Mouse (Mus musculus) neural tube, embryonic 10.5 days (tissue): ENCODE measurements around the gene Bco1.

Experiments
- DNase-seq: peaks from one replicate; pipeline ENCODE4 v3.0.0-alpha.2; 2017; ENCODE audit warnings: low spot score; ENCODE audit errors: extremely low spot score

The Bco1 gene

DNA sequence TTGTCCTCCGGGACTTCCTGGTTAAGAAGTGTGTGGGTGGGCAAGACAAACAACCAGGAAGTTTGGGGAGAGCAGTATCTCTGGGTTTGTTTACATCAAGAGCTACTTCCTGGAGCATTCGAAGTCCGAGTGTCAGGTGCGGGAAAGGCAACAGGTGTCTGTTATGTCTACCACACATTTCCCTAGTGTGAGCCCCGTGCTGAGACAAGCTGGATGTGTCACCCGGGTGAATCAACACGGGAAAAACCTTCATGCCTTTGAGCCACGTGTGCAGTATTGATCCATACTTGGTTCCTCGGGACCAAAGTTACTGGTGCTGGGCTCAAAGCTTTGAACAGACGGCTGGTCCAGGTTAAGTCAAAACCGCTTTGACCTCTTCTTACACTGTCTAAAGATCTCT is 41.7 kb downstream of the Bco1 start:
- DNase-seq, result no peak

DNA sequence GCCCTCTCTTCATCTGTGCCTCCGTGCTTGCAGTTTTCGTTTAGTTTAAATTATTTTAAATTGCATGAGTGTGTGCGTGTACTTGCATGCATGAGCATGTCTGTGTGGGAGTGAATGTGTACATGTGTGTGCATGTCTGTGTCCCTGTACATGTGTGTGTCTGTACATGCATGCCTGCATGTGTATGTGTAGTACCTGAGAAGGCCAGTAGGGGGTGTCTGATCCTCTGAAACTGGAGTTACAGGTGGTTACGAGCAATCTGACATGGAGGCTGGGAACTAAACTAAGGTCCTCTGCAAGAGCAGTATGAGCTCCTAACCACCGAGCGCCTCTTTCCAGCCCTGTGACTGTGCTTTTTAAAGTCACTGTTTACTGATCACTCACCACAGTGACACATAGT is 52.9 kb downstream of the Bco1 start:
- no peak for DNase-seq

DNA sequence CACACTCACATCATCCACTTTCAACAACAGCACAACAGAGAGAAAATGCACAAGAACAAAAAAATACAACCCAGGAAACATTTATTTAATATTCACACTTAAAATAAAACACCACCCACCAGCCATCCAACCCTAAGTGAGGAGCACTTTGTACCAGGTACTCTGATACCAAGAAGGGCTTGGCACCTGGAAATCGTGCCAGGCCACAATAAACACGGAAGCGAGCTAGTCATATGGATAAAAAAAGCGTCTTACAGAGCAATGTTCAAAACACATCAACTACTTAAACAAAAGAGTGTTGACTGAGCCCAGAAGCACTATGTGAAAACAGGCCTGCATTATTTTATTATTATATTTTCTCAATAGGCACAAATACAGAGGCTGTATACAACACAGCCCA is 60.5 kb downstream of the Bco1 start:
- DNase-seq, result no peak

DNA sequence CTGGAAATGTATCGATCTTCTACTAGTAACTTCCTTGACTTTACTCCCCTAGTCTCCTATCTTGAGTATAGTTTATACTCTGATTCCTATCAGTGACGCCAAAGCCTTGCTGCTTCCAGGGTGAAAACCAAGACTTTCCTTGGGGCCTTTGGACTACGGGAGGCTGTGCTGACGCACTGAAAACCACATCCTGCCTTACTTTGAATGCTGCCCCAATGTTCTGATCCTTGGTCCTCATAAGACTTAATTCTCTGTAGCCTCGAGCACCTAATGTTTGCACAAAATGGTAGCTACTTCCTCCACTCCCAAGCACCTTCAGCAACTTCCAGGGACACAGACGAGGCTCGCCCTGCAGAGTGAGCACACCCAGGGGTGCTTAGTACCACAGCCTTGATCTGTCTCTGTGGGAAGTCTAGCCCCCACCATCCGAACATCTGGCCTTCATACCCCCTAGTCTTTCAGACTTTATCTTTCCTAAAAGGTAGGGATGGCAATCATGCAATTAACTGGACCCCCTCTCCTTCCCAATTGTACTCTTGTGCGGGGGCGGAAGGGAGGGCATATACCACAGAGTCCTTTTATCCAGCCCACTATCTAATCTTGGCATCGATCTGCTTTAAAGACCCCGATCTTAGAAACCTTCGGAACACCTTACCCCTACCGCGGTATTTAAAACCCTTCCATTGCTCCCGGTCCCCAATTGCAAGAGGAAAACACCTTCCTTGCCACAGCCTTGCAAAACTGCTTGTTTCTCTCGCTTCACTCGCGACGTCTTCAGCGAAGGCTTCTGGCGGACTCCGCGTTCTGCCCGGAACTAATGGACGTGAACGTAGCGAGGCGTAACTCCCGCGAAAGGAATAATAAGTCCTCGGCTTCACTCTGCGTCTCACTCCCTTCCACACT is 61.5 kb downstream of the Bco1 start:
- no peak for DNase-seq

DNA sequence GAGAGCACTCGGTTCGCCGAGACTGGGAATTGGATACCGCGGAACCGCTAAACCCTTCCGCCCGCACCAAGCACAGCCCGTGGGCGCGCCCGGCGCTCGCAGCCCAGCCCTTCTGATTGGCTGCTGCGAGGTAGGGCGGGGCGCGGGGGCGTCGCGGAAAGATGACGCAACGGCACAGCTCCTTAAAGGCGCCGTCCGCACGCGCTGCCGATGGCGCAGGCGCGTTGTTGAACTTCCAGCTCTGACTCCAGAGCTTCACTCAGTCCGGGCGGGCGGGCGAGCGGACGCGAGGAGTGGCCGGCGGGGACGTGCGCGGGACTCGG is 62.1 kb downstream of the Bco1 start:
- peak; percentile 95 for DNase-seq

DNA sequence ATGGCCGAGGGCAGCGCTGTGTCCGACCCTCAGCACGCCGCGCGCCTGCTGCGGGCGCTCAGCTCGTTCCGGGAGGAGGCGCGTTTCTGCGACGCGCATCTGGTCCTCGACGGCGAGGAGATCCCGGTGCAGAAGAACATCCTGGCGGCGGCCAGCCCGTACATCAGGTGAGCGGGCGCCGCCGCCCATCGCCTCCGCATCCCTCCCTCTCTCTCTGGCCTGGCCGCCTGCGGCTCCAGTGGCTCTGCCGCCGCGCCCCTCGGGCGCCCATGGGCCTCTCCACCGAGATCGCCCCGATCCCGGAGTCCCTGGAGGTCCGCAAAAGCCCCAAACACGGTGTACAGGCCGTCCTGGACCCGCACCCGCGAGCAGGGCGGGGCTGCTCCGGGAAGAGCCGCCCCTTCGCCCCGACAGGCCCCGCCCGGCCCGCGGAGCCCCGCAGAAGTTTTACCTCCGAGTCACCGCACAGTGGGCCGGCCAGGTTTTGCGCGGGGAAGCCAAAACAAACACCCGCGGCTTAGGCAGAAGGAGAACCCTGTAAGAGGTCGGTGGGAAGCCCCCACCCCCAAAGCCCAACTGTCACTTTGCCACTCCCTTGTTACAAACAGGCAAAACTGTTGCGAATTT is 62.6 kb downstream of the Bco1 start, which contains the start of gene Gan:
Gene Gan, plus strand, starts transcription at position 1 of the 627 bp plus-strand sequence.
- DNase-seq, result peak; percentile 52

DNA sequence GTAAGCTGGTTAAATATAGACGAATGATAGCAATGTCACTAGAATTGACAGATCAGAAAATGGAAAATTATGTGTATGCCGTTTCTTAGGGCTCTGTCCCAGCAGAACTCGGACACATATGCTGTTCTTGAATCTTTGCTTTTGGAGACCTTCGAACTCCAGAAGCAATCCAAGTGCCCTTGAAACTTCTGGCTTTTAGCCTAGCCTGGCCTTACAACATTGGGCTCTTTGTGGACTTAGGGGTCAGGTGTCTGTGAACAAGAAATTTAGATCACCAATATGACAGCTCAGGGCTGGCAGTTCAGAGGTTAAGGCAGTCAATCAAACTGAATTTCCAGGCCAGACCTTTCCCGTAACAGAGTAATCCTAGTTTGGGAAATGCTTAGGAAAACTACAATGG is 63.4 kb downstream of the Bco1 start:
- no peak for DNase-seq

DNA sequence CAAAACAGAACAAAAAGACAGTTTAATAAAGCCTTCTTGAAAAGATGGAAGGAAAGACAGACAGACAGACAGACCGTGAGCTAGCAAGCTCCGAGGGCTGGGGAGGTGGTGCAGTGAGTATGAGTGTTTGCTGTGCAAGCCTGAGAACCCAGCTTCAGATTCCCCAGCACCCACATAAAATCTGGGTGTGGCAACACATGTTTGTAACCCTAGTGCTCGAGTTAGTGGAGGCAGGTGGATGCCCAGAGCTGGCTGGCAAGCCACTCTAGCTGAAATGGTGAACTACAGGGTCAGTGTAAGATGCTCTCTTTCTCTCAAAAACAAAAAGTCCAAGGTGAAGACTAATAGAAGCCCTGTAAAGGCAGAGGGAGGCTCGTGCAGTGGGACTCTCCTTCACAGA is 69.3 kb downstream of the Bco1 start:
- DNase-seq, result no peak

DNA sequence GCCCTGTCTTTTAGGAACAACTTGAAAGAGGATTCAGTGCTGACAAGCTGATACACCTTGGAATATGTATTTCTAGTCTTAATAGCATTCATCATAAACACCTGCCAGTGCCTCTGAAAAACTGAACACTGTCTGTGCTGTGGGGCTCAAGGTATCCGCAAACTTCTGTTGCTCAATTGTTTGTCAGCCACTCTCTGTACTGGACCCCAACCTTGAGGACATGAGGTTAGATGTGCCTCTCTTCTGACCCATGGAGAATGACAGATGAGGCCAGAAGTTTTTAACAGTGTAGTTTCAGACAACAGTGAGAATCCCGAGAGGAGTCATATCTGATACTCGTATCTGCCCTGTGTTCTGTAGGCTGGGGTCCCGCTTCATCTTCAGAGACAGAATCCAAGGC is 69.9 kb downstream of the Bco1 start:
- no peak for DNase-seq

DNA sequence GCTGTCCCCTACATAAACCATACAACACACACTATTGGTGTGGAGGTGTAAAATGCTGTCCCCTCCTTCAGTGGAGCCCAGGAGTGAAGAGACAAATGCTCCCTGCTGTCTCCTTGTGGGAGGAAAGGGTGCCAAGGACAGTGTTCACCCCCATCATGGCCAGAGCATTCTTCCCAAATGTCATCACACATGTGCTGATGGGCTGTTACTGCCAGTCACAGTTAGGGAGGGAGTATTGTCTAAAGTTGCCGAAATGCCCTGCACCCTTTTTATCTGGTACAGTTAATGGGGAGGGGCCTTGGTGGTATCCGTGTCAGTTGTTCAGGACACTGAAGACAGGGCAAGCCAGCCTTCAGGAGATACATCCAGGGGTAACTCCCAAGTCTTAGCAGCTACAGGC is 70.9 kb downstream of the Bco1 start:
- no peak for DNase-seq

DNA sequence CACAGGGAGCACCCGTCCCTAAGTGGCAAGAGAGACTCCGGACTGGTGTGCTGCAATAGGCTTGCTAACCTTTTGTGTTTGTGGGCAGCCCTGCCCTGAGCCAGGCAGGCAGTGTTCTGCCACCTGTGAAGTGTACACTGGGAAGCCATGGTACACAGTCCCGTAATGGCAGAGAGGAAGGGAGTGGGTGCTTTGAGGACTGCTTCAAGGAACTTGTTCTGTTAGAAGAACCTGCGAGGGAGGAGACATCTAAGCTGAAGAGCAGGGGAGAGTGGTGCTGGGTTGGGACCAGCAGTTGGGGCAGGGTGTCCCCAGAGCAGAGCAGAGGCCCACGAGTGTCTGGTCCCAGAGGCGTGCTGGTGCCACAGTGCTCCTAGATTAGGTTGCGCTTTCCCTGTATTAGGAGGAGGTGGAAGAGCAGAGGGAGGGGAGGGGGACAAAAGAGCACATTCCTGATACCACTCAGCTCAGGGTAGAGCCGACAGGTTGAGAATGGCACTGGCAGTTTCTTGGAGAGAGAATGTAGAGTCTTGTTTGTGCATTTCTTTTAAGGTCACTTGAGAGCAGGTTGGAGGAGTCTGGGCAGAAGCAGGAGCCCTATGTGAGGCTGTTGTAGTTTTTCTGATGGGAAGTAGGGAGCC is 71.7 kb downstream of the Bco1 start:
- no peak for DNase-seq

DNA sequence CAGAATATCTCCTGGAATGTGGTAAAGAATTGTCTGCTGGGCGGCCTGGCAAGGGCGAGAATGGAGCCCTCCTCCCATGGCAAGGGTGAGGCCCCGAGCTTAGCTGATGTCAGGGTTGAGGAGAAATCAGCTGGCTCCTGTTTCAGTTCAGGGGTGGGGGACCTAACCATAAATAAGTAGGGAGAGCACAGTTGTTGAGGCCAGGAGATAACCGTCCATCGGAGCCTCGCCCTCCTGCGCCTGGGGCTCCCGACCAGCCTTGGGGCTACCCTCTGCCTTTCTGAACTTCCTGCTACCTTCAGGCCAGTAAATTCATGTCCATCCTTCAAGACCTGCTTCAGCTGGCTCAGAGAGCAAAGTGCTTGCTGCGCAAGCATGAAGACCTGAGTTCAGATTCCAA is 72.7 kb downstream of the Bco1 start:
- DNase-seq, result no peak

DNA sequence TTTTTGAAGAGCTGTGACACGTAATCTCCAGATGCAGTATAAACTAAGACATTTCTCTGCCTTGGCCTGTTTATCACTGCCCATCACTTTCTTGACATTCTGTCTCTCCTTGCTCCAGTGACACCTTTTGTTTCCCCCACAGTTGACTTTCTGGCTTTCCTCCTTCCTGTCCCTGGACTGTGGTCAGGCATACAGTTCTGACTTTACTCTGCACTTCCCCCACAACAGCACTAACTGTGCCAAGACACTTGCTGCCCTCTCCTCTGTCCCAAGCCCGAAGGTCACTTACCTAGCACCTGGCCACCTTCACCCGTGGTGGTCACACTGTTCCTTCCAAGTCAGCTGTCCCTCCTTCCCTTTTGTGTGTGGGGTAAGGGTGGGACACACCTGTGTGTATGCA is 76.2 kb downstream of the Bco1 start:
- no peak for DNase-seq

DNA sequence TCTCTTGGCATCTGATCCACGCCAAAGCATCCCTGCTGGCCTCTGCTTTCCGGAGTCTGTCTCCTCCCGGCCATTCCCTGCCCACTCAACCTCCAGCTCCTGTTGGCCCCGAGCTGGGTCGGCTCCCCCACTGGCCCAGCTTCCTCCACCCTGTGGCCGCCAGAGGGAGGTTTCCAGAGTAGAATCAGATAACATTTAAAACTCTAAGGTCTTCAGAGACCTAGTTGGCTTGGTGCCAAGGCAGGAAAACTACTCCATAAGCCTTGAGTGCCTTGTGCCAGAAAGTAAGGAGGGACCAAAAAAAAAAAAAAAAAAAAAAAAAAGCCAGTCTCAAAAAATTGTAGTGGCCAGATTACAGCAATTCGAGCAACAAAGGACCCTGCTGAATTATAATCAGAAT is 77.2 kb downstream of the Bco1 start:
- no peak for DNase-seq

DNA sequence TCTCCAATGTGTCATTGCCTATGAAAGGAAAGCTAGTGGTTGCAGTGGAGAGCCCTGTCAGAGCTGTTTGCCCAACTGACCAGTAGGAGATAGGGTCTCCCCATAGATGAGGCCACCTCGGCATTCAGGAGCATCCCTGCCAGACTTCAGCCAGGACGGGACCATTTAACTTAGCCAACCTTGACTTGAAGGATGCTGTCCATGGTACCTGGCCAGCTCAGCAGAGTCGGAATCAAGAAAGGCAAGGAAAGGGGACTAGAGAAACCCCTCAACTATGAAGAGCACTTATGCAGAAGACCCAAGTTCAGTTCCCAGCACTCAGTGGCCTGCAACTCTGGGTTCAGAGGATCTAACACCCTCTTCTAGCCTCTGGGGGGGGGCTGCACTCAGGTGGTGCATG is 78.0 kb downstream of the Bco1 start:
- no peak for DNase-seq

DNA sequence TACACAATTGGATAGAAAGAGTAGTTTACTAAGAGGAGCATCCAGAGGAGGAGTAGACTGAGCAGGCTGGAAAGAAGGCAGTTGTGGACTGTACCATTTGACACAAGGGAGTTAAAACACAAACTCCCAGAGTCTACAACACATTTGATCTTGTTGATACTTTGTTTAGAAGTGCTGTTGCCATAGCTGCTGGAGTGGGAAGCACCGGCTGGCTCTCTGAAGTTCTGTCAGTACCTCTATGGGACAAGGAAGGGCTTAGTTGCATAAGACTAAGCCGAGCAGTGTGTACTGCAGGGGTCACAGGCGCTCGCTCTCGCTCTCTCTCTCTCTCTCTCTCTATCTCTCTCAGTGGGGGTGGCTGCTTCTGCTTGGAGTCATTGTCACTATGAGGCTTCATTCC is 78.9 kb downstream of the Bco1 start:
- DNase-seq, result no peak

DNA sequence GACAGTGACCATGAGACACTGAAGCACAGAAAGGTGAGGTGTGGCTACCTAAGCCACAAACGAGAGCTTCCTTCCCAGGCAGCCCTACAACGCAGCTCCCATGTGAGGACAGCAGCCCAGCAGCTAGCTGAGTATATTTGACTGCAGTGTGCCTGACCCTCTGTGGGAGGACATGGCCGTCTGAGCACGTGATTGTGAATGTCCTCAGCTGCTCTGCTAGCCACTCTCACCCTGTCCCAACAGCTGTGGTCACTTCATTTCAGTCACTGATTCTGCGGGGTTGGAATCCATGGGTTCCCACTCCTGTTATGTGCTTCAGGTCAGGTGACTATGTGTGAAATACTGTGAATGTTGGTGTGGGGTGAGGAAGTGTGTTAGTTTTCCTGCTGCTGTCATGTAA is 80.7 kb downstream of the Bco1 start:
- DNase-seq, result no peak

DNA sequence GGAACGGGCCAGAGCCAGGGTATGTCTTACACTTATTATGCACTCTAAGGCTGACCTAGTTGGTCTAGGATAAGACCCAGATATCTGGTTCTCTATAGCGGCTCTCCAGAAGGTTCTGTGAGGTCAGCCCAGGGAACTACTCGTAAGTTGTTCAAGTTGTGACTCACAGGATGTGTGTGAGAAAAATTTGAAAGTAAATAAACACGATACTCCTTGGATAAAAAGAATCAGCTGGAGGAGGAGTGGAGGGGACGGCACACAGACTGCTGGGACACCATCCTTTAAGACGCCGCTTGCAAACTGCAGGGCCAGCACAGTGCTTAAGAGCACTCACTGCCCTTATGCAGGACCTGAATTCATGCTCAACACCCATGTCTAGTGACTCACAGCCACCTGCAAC is 81.6 kb downstream of the Bco1 start:
- no peak for DNase-seq

DNA sequence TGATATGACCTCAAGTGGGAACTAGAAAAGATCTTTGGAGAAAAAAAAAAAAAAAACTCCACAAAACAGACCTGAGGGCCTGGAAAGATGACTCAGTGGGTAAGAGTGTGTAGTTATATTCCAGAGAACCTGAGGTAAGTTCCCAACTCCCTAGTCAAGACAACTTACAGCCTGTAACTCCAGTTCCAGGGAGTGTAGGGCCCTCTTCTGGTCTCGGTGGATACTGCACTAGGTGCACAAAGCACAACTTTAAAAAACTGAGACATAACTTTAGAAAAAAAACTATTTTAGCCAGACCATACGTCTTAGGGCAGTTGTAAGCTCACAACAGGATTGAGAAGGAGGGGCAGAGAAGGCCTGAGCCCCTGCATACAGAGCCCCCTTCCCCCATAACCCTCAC is 82.4 kb downstream of the Bco1 start:
- no peak for DNase-seq

DNA sequence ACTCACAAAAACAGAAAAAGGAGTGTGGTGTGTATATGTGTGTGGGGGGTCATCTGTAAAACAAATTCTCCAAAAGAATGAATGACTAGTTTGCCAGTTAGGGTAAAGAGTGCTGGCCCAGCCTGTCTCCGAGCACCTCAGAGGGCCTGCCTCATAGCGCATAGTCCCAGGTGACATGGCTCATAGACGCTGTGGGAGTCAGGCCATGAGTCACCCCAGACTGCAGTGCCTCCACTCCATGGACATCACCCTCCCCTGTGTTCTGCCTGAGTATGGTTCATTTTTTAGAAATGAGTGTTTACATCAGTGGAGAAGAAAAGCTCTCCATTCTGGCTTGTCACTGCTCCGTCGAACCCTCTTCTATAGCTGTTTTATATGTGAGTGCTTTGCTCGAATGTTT is 83.0 kb downstream of the Bco1 start:
- no peak for DNase-seq

DNA sequence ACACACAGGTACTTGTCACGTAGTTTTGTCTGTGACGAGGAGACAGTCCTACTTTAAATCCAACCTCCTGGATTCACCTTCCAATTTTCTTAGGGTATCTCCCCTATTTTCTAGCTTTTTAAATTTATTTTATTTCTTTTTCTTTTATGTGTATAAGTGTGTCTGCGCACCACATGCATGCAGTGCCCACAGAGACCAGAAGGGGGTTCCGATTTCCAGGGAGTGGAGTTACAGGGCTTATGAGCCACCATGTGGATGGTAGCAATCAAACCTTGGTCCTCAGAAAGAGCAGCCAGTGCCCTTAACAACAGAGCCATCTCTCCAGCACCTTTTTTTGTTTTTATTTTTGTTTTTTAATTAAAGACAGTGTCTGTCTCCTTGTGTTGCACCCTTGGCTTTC is 87.1 kb downstream of the Bco1 start:
- DNase-seq, result no peak
